12 mouse cellular contexts compared by ENCODE assay signal in the genomic region with DNA sequence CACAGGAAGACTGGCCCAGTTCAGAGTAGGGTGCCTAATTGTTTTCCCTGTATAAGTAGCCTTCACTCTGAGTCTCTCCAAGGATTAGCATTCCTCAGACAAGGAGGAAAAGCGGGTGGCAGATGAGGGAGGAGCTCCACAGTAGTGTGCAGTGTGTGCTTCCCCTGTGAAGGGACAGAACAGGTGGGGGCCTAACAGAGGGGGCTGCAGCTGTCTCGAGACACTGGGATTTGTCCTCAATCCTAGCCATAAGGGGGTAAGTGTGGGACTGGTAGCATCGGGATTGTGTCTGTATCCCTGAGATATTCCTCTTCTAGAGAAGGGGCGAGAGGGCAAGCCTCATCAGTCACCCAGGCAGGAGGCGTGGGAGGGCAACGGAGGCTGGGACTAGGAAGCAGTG.
DNase-seq lines count a peak whose midpoint lies in the region; ATAC-seq lines count a peak whose summit lies in the region.
"Had no signal": no experiment of that assay in that cellular context is flagged by ENCODE, and none has a peak within 500 bp of the region (broad histone marks: within the 10 kb centered on the region; RNA-seq: fewer than 3 reads in every experiment).

No protein-coding gene starts in this region.

- no peak overlapping the region for H3K9ac ChIP-seq in kidney, embryonic 15.5 days
- H3K9ac ChIP-seq in midbrain, embryonic 15.5 days: no peak overlapping the region
- H3K9ac ChIP-seq in midbrain, embryonic 14.5 days (replicated peaks; ENCODE audit: low read length): no peak overlapping the region

- ATAC-seq in kidney, embryonic 15.5 days (replicated peaks; ENCODE audit: low FRiP score): peak; percentile 54
- ATAC-seq in midbrain, embryonic 15.5 days (replicated peaks): 0 out of 2 replicates have a peak, but pooled peaks have one; percentile 29
- no peak for ATAC-seq in midbrain, embryonic 14.5 days (ENCODE audit: low FRiP score, low TSS enrichment)
- ATAC-seq: Patski had no signal

- H3K36me3 ChIP-seq in kidney, embryonic 15.5 days: no peaks in the 10 kb centered on the region
- no peaks in the 10 kb centered on the region for H3K36me3 ChIP-seq in midbrain, embryonic 15.5 days (replicated peaks)
- no peaks in the 10 kb centered on the region for H3K36me3 ChIP-seq in midbrain, embryonic 14.5 days (ENCODE audit: control insufficient read depth, insufficient read depth, low read length)

- H3K9me3 ChIP-seq in kidney, embryonic 15.5 days (replicated peaks): no peaks in the 10 kb centered on the region
- H3K9me3 ChIP-seq in midbrain, embryonic 15.5 days: no peaks in the 10 kb centered on the region
- no peaks in the 10 kb centered on the region for H3K9me3 ChIP-seq in midbrain, embryonic 14.5 days (ENCODE audit: control insufficient read depth, low read length)

- H3K4me1 ChIP-seq in kidney, embryonic 15.5 days: no peaks in the 10 kb centered on the region
- peaks cover 10% of the 10 kb centered on the region; the same call in 1 of the 2 replicates for H3K4me1 ChIP-seq in midbrain, embryonic 15.5 days
- 0 out of 2 replicates have a peak, but pooled peaks cover 2% of the 10 kb centered on the region for H3K4me1 ChIP-seq in midbrain, embryonic 14.5 days (ENCODE audit: control insufficient read depth, insufficient read depth, low read length)

- peak; percentile 52 to 58 for DNase-seq in cerebellum, postnatal 14 days
- no peak for DNase-seq in cerebellum, adult 11-12 months
- DNase-seq in kidney, postnatal 36 days: no peak
- DNase-seq in midbrain, embryonic 14.5 days: no peak
- no peak for DNase-seq in urinary bladder, postnatal 10 days (ENCODE audit: low spot score)
- DNase-seq: embryo, embryonic 11 days; gastrocnemius, adult 2 months; heart, adult 2 months; kidney, adult 9 months had no signal

- no peak overlapping the region for H3K27ac ChIP-seq in kidney, embryonic 15.5 days
- H3K27ac ChIP-seq in midbrain, embryonic 15.5 days: no peak overlapping the region
- H3K27ac ChIP-seq in midbrain, embryonic 14.5 days (replicated peaks; ENCODE audit: low read depth, low read length): no peak overlapping the region
- H3K27ac ChIP-seq: gastrocnemius, adult 2 months; heart, adult 2 months had no signal

- 43% methylated on average over 6 of the region's 6 CpGs for WGBS in kidney, embryonic 15.5 days
- 53% methylated on average over 6 of the region's 6 CpGs for WGBS in midbrain, embryonic 15.5 days
- 57% methylated on average over 6 of the region's 6 CpGs for WGBS in midbrain, embryonic 14.5 days

- H3K27me3 ChIP-seq in kidney, embryonic 15.5 days: no peaks in the 10 kb centered on the region
- H3K27me3 ChIP-seq in midbrain, embryonic 15.5 days (replicated peaks): no peaks in the 10 kb centered on the region
- no peaks in the 10 kb centered on the region for H3K27me3 ChIP-seq in midbrain, embryonic 14.5 days (ENCODE audit: control insufficient read depth, insufficient read depth, low read length)
- H3K27me3 ChIP-seq: Patski had no signal

- H3K4me3 ChIP-seq in kidney, embryonic 15.5 days (replicated peaks): no peak overlapping the region
- no peak overlapping the region for H3K4me3 ChIP-seq in midbrain, embryonic 15.5 days
- no peak overlapping the region for H3K4me3 ChIP-seq in midbrain, embryonic 14.5 days (replicated peaks; ENCODE audit: low read depth, low read length)
- H3K4me3 ChIP-seq: gastrocnemius, adult 2 months; heart, adult 2 months had no signal

- H3K4me2 ChIP-seq in kidney, embryonic 15.5 days: no peak overlapping the region
- no peak overlapping the region for H3K4me2 ChIP-seq in midbrain, embryonic 15.5 days
- no peak overlapping the region for H3K4me2 ChIP-seq in midbrain, embryonic 14.5 days (ENCODE audit: low read length)

Comparison
In these comparisons a context has a peak if more than half of its experiments do, and no peak if none do; other contexts are left out.
1. DNase-seq: peak in cerebellum, postnatal 14 days (2 of 2); none in cerebellum, adult 11-12 months (single experiment), kidney, postnatal 36 days (0 of 2), midbrain, embryonic 14.5 days (single experiment) and urinary bladder, postnatal 10 days (single experiment).